Mouse (Mus musculus) monocyte, adult 2 months (primary cell): Measurements from ENCODE around the gene Foxn1.

Experiments used
- DNase-seq, 2 experiments: peaks; one replicate each; pipeline ENCODE4 v3.0.0; 2022; ENCODE audit warnings: low spot score in 2 of 2, low read depth in 1 of 2

Gene Foxn1

GRCm38 (mm10) chr11:78360125-78360788 is 26.1 kb downstream of the Foxn1 start:
- peak in 1 of 2 experiments; percentile 66 for DNase-seq

DNA sequence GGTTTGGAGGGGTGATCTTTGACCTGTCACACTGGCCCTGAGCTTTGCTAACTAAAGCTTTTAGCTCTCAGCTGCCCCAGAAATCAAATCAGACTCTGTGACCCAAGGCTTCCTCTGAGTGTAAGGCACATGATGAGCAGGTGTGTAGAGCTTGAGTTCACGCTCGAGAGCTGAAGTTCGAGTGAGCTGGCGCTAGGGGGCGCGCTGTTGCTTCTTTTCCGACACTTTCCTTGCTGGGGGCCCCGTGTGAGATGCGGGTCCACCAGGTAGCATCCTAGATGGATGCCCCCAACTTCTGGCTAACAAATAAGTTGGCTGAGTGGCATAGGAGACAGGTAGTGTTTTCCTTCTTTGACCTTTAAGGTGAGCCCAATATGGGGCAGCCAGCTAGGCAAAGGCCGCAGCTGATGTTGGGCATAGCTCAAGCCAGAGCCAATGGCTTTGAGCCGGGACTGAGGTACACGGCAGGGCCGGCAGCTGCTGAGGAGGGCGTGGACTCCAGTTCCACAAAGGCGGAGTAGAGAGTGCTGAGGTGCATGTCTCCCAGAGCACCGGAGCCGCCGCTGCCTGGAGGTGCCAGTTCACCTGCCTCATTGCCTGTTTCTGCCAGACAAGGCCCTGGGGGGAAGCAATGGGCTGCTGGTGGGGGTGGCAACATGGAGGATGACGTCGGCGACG is 27.9 kb downstream of the Foxn1 start:
- no peak for DNase-seq

GRCm38 (mm10) chr11:78355471-78356238 is 30.7 kb downstream of the Foxn1 start:
- DNase-seq: no peak

DNA sequence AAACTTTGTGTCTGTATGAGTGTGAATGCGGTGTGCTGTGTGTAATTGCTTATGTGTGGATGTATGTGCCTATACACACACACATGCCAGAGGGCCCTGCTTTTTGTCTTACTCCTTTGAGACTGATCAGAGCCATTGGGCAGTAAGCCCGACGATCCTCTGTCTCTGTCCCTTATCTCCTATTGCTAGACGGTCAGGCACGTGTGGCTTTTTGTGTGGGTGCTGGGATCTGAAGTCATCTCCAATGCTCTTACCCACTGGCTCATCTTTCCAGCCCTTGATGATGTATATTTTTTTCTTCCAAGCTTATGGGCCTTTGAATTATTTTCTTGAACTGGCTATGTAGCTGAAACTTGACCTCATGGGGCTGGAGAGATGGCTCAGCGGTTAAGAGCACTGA is 31.5 kb downstream of the Foxn1 start:
- no peak for DNase-seq

- no peak for DNase-seq
Observed at GRCm38 (mm10) chr11:78353081-78353480, 33.3 kb downstream of the Foxn1 start.

GRCm38 (mm10) chr11:78349441-78350358 is 36.7 kb downstream of the Foxn1 start:
- no peak for DNase-seq

DNA sequence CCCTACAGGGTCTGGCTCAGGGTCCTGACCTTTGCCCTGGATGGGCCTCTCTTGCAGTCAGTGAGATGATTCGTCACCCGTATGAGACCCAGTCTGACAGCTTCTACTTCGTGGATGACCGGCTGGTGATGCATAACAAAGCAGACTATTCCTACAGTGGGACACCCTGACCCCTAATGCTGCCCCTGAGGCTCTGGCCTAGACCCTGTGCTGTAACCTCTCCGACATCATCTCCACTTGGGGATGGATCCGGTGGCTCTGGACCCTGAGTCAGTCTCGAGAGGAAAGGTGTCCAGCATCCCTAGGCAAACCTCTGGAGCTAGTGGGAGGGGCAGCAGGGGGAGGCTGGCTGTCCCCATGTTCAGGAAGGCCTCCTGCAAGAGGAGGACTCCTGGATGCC is 37.9 kb downstream of the Foxn1 start:
- no peak for DNase-seq

DNA sequence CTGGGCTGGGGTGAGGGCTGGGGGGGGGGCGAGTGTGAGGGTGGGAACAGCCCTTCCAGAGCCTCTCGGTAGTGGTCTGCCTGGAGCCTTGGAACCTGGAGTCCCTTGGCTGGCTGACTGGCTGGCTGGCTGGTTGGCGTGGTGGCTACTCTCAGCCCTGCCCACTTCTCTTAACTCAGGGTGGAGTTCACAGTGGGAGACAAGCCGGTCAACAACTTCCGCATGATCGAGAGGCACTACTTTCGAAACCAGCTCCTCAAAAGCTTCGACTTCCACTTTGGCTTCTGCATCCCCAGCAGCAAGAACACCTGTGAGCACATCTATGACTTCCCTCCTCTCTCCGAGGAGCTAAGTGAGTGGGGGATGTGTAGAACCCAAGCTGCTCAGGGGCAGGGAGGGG is 38.5 kb downstream of the Foxn1 start:
- DNase-seq: peak; percentile 50 to 58

- DNase-seq: no peak
Observed at GRCm38 (mm10) chr11:78347070-78347754, 39.1 kb downstream of the Foxn1 start.

DNA sequence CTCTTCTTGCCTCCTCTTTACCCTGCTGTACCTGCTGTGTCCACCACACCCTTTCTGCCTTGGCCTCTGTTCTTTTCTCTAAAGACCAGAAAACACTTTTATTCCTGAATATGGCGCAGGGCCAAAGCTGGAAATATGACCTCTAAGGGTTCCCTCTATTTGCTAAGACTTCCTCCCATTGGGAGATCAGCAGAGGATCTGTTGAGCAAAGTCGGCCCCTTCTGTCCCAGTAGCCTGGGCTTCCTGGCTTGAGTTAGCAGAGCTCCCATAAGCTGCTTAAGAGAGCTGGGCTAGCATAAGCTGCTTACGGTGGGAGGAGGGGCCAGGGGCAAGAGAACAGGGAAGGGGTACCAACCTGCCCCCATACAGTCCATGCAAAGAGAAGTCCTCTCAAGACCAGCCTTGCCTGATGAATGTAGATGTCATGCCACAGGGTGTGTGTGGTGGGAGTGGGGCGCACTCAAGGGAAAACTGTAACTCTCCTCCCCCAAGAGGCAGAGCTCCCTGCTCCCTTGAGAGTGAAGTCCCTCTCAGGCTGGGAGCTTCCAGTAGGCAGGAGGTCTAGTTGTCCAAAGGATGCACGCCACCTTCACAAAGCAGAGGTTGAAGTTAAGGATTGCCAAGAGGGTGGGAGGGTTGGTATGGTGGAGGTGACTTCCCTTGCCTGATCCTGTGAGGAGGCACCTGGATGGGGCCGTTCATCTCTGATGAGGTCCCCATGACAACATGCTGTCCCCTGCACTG is 39.9 kb downstream of the Foxn1 start:
- no peak for DNase-seq

GRCm38 (mm10) chr11:78345801-78346200 is 40.6 kb downstream of the Foxn1 start:
- peak; percentile 45 to 59 for DNase-seq

- no peak for DNase-seq
Observed at GRCm38 (mm10) chr11:78344890-78345715, 41.3 kb downstream of the Foxn1 start.

DNA sequence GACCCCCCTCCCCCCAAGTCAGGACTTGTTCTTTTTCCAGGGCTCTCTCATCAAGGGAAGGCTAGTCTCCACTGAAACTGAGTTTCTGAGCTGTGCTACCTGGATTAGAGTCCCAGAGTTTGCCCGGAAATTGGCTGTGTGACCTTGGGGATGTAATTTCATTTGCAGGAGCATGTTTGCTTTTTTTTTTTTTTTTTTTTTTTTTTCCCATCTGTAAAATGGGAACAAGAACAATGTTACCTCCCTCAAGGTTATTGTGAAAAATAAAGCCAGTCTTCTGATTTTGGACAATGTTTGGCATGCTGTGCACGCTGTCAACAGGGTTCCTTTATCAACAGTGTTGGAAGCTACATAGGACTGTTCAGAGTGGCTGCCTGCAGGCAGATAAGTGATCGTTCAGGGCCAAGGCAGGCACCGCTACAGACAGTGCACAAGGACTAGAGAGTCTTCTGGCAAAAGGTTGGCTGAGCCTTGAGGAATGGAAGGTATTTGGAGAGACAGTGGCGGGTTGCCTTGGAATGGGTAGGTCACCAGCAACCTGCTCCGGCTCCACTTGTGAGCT is 41.9 kb downstream of the Foxn1 start:
- DNase-seq: no peak

DNA sequence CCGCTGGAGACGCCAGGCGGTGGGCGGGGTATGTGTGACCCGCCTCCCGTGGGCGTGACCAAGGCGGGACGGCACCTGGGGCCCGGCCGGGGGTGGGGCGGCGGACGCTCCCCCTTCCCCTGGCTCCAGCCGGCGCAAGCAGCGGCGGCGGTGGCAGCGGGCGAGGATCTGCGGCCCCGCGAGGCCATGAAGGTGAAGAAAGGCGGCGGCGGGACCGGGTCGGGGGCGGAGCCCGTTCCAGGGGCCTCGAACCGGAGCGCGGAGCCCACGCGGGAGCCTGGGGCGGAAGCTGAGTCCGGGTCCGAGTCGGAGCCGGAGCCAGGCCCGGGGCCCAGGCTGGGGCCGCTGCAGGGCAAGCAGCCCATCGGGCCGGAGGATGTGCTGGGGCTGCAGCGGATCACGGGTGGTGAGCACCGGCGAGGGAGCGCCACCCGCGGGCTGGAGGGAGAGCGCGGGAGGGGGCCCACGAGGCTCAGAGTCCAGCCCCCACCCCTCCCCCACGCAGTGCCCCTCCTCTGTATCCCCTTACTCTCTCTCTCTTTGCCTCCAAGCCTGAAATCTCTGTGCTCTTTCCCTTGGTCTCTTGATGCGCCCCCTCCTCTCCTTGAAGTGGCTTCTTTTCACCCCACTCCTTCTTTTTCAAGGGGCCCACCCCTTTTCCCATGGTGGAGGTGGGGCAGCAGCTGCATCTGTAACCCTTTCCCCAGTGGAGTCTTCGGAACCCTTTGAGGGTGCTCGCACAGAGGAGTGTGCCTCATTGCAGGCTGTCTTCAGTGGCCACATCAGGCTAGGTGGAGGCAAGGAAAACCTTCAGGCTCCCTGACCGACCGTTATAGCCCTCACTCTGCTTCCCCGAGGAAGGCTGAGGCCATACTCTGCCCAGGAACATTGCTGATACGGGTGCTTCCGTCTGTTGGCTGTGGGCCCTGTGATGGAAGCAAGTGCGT is 42.7 kb downstream of the Foxn1 start, which contains the start of gene Unc119:
Unc119 (plus strand) TSS at position 102 of the 947 bp plus-strand sequence.
- no peak for DNase-seq

DNA sequence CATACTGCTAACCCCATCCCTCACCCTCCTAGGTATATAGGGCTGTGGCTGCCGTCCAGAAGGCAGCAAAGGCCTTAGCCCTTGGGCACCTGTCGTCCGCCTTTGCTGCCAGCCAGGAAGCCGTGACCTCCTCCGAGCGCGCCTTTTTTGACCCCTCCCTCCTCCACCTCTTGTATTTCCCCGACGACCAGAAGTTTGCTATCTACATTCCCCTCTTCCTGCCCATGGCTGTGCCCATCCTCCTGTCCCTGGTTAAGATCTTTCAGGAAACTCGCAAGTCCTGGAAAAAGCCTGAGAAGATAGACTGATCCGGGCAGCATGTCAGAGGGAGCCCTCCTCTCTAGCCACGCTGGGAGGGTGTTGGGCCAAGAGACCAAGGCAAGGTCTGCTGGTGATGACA is 44.7 kb downstream of the Foxn1 start:
- DNase-seq: no peak

DNA sequence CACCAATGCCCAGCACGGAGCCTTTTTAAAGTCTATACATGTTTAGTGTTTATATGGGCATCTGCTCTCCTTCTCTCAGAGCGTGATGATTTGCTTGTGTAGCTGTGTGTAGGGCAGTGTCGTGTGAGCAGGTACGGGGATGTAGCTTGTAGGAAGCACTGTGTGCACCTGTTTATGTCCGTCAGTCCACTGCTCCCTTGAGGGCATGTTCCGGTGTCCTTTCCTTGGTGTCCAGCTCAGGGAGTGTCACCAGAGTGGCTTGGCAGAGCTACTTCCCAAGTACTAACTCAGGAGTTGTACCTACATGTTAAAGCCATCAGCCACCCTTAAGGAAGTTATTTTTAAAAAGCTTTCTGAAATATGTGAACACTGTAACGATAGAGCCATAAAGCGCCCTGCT is 49.3 kb downstream of the Foxn1 start:
- no peak for DNase-seq

- no peak for DNase-seq
Observed at GRCm38 (mm10) chr11:78333992-78334391, 52.4 kb downstream of the Foxn1 start.
